Mouse (Mus musculus): ENCODE results near the gene Smlr1.
A peak's percentile ranks its signal among the peaks of the same experiment; 100 is the strongest.

The Smlr1 gene

DNA sequence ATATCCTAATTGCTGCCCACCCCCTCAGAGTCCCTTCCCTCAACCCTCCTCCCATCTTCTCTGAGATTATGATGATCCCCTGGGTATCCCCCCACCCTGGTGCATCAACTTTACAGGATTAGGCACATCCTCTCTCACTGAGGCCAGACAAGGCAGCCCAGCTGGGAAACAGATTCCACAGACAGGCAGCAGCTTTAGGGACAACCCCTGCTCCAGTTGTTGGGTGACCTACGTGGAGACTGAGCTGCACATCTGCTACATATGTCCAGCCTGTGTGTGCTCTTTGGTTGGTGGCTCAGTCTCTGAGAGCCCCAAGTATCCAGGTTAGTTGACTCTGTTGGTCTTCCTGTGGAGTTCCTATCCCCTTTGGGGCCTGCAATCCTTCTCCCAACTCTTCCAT lies 2.7 kb upstream of the Smlr1 start:
- H3K36me3 ChIP-seq (ENCODE audit: insufficient read depth, low read length): no peaks in the 10 kb centered on the region
- TF ChIP-seq POU5F1 (IDR thresholded peaks at IDR 0.05; ENCODE audit: borderline replicate concordance, low read length) (no peak), NANOG (IDR thresholded peaks at IDR 0.05; ENCODE audit: borderline replicate concordance, low read length) (no peak), CTCF (conservative IDR thresholded peaks at IDR 0.05; ENCODE audit: low read length) (no peak)
- no peaks in the 10 kb centered on the region for H3K27me3 ChIP-seq (ENCODE audit: insufficient read depth, low read length)
- no peaks in the 10 kb centered on the region for H3K4me1 ChIP-seq (replicated peaks; ENCODE audit: low read depth, low read length)
- H3K9me3 ChIP-seq (ENCODE audit: low read length): peaks cover 8% of the 10 kb centered on the region; the same call in 1 of the 2 replicates
- H3K4me3 ChIP-seq (replicated peaks; ENCODE audit: low read length): no peak overlapping the region

DNA sequence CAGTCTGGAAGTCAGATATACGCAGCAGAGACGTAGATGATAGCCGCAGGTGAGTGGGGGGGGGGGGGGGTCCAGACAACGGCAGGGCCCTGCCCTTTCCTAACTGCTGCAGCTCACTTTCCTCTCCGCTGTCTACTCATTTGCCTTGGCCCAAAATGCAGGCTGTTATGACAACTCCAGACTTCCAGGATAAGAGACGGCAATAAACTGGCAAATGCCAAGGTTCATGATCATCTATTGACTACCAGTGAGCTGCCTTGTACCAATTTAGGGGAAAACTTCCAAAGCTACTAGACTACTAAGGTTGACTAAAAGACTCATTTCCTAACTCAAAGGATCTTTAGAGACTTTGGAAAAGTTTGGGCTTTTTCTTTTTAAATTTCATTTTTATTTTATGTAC lies 554 bp upstream of the Smlr1 start:
- Histone ChIP-seq H3K4me1 (replicated peaks; ENCODE audit: low read depth, low read length) (no peaks in the 10 kb centered on the region), H3K9me3 (ENCODE audit: low read length) (peaks cover 8% of the 10 kb centered on the region; the same call in 1 of the 2 replicates), H3K27me3 (ENCODE audit: insufficient read depth, low read length) (no peaks in the 10 kb centered on the region), H3K4me3 (replicated peaks; ENCODE audit: low read length) (no peak overlapping the region), H3K36me3 (ENCODE audit: insufficient read depth, low read length) (no peaks in the 10 kb centered on the region)
- TF ChIP-seq POU5F1 (IDR thresholded peaks at IDR 0.05; ENCODE audit: borderline replicate concordance, low read length): no peak
- no peak for TF ChIP-seq CTCF (conservative IDR thresholded peaks at IDR 0.05; ENCODE audit: low read length)
- TF ChIP-seq NANOG (IDR thresholded peaks at IDR 0.05; ENCODE audit: borderline replicate concordance, low read length): no peak

GRCm38 (mm10) chr10:25534467-25534866 lies 1.6 kb downstream of the Smlr1 start:
- H3K4me1 ChIP-seq (replicated peaks; ENCODE audit: low read depth, low read length): no peaks in the 10 kb centered on the region
- no peak for TF ChIP-seq POU5F1 (IDR thresholded peaks at IDR 0.05; ENCODE audit: borderline replicate concordance, low read length)
- TF ChIP-seq CTCF (conservative IDR thresholded peaks at IDR 0.05; ENCODE audit: low read length): 0 out of 2 replicates have a peak, but pooled peaks have one; percentile 2
- no peak for TF ChIP-seq NANOG (IDR thresholded peaks at IDR 0.05; ENCODE audit: borderline replicate concordance, low read length)
- H3K36me3 ChIP-seq (ENCODE audit: insufficient read depth, low read length): no peaks in the 10 kb centered on the region
- no peaks in the 10 kb centered on the region for H3K27me3 ChIP-seq (ENCODE audit: insufficient read depth, low read length)
- no peak overlapping the region for H3K4me3 ChIP-seq (replicated peaks; ENCODE audit: low read length)
- H3K9me3 ChIP-seq (ENCODE audit: low read length): peaks cover 4% of the 10 kb centered on the region; the same call in 1 of the 2 replicates

DNA sequence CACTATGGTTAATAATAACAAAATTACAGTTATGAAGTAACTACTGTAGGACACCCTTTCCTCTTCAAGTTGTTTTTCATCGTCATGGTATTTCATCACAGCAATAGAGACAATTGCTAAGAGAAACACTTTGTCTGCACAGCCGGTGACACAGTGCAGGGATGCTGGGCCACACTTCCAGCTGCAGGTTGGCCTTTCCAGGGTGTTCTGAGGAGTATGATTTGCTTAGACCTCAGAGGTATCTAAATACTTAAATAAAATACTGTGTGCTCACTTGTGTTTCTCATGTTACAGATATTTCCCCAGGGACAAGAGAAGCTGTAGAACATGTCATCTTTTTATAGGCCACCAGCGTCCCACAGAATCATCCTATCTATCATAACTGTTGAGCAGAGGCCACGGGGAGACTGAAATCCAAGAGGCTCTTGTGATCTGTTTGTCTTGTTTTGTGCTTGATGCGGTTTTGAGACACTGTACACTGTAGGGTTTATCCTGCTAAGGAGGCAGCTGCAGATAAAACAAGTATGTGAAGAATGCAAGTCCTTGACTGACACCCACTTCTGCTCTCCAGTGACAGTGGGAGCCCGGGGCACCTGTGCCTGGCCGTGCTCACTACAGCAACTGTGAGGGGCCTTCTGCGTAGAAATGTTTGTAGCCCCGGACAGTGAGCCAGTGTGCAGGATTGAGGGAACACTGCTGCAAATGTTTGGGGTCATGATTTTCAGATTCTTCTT lies 2.4 kb downstream of the Smlr1 start:
- Histone ChIP-seq H3K27me3 (ENCODE audit: insufficient read depth, low read length) (no peaks in the 10 kb centered on the region), H3K36me3 (ENCODE audit: insufficient read depth, low read length) (no peaks in the 10 kb centered on the region), H3K9me3 (ENCODE audit: low read length) (no peaks in the 10 kb centered on the region), H3K4me1 (replicated peaks; ENCODE audit: low read depth, low read length) (no peaks in the 10 kb centered on the region), H3K4me3 (replicated peaks; ENCODE audit: low read length) (no peak overlapping the region)
- TF ChIP-seq NANOG (IDR thresholded peaks at IDR 0.05; ENCODE audit: borderline replicate concordance, low read length): no peak

DNA sequence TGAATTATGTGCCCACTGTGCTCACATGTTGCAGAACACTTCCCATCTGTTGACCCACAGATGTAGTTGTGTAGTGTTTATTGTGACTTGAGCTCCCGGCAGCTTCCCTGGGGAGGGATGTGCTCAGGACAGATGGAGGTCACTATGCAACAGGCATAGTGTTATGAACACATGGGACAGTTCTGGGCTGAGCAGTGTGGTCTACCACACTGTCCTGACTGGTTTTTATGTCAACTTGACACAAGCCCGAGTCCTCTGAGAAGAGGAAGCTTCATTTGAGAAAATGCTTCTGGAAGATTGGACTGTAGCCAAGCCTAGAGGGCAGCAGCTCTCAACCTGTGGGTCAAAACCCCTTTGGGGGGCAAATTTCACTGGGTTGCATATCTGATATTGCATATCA lies 3.0 kb downstream of the Smlr1 start:
- no peaks in the 10 kb centered on the region for H3K9me3 ChIP-seq (ENCODE audit: low read length)
- no peak overlapping the region for H3K4me3 ChIP-seq (replicated peaks; ENCODE audit: low read length)
- H3K27me3 ChIP-seq (ENCODE audit: insufficient read depth, low read length): no peaks in the 10 kb centered on the region
- TF ChIP-seq CTCF (conservative IDR thresholded peaks at IDR 0.05; ENCODE audit: low read length): no peak
- no peak for TF ChIP-seq POU5F1 (IDR thresholded peaks at IDR 0.05; ENCODE audit: borderline replicate concordance, low read length)
- TF ChIP-seq NANOG (IDR thresholded peaks at IDR 0.05; ENCODE audit: borderline replicate concordance, low read length): no peak
- H3K4me1 ChIP-seq (replicated peaks; ENCODE audit: low read depth, low read length): no peaks in the 10 kb centered on the region
- no peaks in the 10 kb centered on the region for H3K36me3 ChIP-seq (ENCODE audit: insufficient read depth, low read length)

- Histone ChIP-seq H3K36me3 (ENCODE audit: insufficient read depth, low read length) (no peaks in the 10 kb centered on the region), H3K27me3 (ENCODE audit: insufficient read depth, low read length) (no peaks in the 10 kb centered on the region), H3K4me1 (replicated peaks; ENCODE audit: low read depth, low read length) (no peaks in the 10 kb centered on the region), H3K9me3 (ENCODE audit: low read length) (no peaks in the 10 kb centered on the region), H3K4me3 (replicated peaks; ENCODE audit: low read length) (no peak overlapping the region)
- TF ChIP-seq CTCF (conservative IDR thresholded peaks at IDR 0.05; ENCODE audit: low read length) (no peak), NANOG (IDR thresholded peaks at IDR 0.05; ENCODE audit: borderline replicate concordance, low read length) (no peak), POU5F1 (IDR thresholded peaks at IDR 0.05; ENCODE audit: borderline replicate concordance, low read length) (no peak)
Observed at GRCm38 (mm10) chr10:25531335-25531734, 4.7 kb downstream of the Smlr1 start.

DNA sequence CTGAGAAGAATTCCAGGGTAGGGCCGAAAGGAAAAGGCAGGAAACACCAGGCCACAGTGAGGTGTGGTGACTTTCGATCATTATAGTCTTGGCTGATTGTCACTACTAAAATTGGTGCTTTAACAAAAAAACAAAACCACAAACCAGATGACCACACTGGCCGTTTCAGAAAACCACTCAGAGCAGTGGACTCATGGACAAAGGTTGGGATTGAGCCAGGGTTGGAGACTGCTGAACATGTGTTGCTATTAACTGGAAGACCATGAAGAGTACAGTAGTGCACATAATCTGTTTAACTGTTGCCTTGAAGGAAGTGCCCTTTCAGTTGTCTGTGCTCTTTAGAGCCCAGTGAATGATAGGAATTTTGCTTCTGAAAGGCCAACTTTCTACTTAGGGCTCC lies 8.9 kb downstream of the Smlr1 start:
- Histone ChIP-seq H3K4me1 (replicated peaks; ENCODE audit: low read depth, low read length) (no peaks in the 10 kb centered on the region), H3K36me3 (ENCODE audit: insufficient read depth, low read length) (peaks cover 15% of the 10 kb centered on the region), H3K4me3 (replicated peaks; ENCODE audit: low read length) (no peak overlapping the region), H3K27me3 (ENCODE audit: insufficient read depth, low read length) (no peaks in the 10 kb centered on the region), H3K9me3 (ENCODE audit: low read length) (no peaks in the 10 kb centered on the region)
- no peak for TF ChIP-seq CTCF (conservative IDR thresholded peaks at IDR 0.05; ENCODE audit: low read length)
- no peak for TF ChIP-seq NANOG (IDR thresholded peaks at IDR 0.05; ENCODE audit: borderline replicate concordance, low read length)
- TF ChIP-seq POU5F1 (IDR thresholded peaks at IDR 0.05; ENCODE audit: borderline replicate concordance, low read length): no peak

DNA sequence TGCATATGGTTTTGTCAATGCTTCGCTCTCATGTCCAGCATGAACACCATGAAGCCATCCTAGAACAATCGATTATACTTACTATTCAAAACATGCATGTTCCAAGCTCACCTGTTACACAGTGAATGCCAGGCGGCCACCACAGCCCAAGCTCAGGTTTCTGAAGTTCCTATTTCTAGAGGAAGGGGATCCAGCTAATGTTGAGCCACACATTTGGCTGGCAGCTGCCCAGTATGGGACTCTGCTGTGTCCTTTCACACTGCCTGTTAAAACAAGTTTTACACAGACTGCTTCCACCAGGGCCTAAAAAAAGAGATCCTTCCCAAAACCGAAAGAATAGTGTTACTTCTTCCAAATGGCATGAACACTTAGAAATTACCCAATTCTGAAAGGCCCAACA lies 9.4 kb downstream of the Smlr1 start:
- no peak for TF ChIP-seq POU5F1 (IDR thresholded peaks at IDR 0.05; ENCODE audit: borderline replicate concordance, low read length)
- TF ChIP-seq CTCF (conservative IDR thresholded peaks at IDR 0.05; ENCODE audit: low read length): no peak
- no peak for TF ChIP-seq NANOG (IDR thresholded peaks at IDR 0.05; ENCODE audit: borderline replicate concordance, low read length)
- no peaks in the 10 kb centered on the region for H3K9me3 ChIP-seq (ENCODE audit: low read length)

DNA sequence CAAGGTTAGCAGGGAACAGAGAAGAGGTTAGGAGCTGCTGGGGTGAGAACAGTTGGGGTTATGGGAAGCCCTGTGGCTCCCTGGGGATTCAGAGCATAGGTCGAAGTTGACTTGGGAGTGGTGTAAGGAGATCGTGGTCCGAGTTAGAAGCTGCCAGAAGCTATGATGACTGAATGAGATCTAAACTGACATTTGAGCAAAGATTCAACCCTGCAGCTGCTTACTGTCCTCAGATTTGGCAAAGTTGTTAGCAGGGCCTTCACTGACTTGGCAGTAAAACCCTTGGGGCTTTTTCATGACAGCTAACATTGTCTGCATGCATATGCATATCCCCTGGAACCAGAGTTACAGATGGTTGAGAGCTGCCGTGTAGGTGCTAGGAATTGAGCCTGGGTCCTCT lies 9.9 kb downstream of the Smlr1 start:
- TF ChIP-seq CTCF (conservative IDR thresholded peaks at IDR 0.05; ENCODE audit: low read length) (no peak), NANOG (IDR thresholded peaks at IDR 0.05; ENCODE audit: borderline replicate concordance, low read length) (no peak), POU5F1 (IDR thresholded peaks at IDR 0.05; ENCODE audit: borderline replicate concordance, low read length) (no peak)
- Histone ChIP-seq H3K27me3 (ENCODE audit: insufficient read depth, low read length) (no peaks in the 10 kb centered on the region), H3K4me1 (replicated peaks; ENCODE audit: low read depth, low read length) (no peaks in the 10 kb centered on the region), H3K9me3 (ENCODE audit: low read length) (no peaks in the 10 kb centered on the region), H3K4me3 (replicated peaks; ENCODE audit: low read length) (no peak overlapping the region), H3K36me3 (ENCODE audit: insufficient read depth, low read length) (peaks cover 24% of the 10 kb centered on the region)

More for the DNA sequence above, 9.4 kb downstream of the Smlr1 start:
- Histone ChIP-seq H3K27me3 (ENCODE audit: insufficient read depth, low read length) (no peaks in the 10 kb centered on the region), H3K4me3 (replicated peaks; ENCODE audit: low read length) (no peak overlapping the region), H3K4me1 (replicated peaks; ENCODE audit: low read depth, low read length) (no peaks in the 10 kb centered on the region), H3K36me3 (ENCODE audit: insufficient read depth, low read length) (peaks cover 19% of the 10 kb centered on the region)

All from E14TG2a.4 (cell line).